25 mouse cellular contexts compared by ENCODE assay signal in genomic region chr2:15148381-15148780, GRCm38 (mm10).
DNase-seq lines count a peak whose midpoint lies in the region; ATAC-seq and TF ChIP-seq lines count a peak whose summit lies in the region.
"Had no signal": no experiment of that assay in that cellular context is flagged by ENCODE, and none has a peak within 500 bp of the region (broad histone marks: within the 10 kb centered on the region; RNA-seq: fewer than 3 reads in every experiment).

No protein-coding gene starts in this region.

- peak; percentile 86 for ATAC-seq in intestine, embryonic 16.5 days
- 0 out of 2 replicates have a peak, but pooled peaks have one; percentile 40 for ATAC-seq in stomach, postnatal 0 days (ENCODE audit: low FRiP score, low TSS enrichment)
- ATAC-seq in midbrain, embryonic 14.5 days (ENCODE audit: low FRiP score, low TSS enrichment), result no peak
- no peak for ATAC-seq in cerebellum, adult (ENCODE audit: insufficient number of reproducible peaks, low FRiP score, low TSS enrichment)
- ATAC-seq: forebrain, embryonic 14.5 days; hindbrain, embryonic 16.5 days had no signal

- H3K4me3 ChIP-seq in intestine, embryonic 16.5 days (ENCODE audit: low read length), result no peak overlapping the region
- H3K4me3 ChIP-seq in stomach, postnatal 0 days (ENCODE audit: low read depth, low read length), result no peak overlapping the region
- no peak overlapping the region for H3K4me3 ChIP-seq in midbrain, embryonic 14.5 days (replicated peaks; ENCODE audit: low read depth, low read length)
- H3K4me3 ChIP-seq: hindbrain, embryonic 10.5 days; lung, embryonic 15.5 days; megakaryocyte, embryonic 14.5 days; midbrain, embryonic 12.5 days had no signal

- no peak for TF ChIP-seq EP300 in stomach, postnatal 0 days (optimal IDR thresholded peaks at IDR 0.05)

- H3K36me3 ChIP-seq in intestine, embryonic 16.5 days (ENCODE audit: control insufficient read depth, insufficient read depth, low read length), result no peaks in the 10 kb centered on the region
- H3K36me3 ChIP-seq in stomach, postnatal 0 days (ENCODE audit: control insufficient read depth, insufficient read depth, low read length), result no peaks in the 10 kb centered on the region
- H3K36me3 ChIP-seq in midbrain, embryonic 14.5 days (ENCODE audit: control insufficient read depth, insufficient read depth, low read length), result no peaks in the 10 kb centered on the region
- H3K36me3 ChIP-seq: hindbrain, embryonic 10.5 days; lung, embryonic 15.5 days; midbrain, embryonic 12.5 days had no signal

- DNase-seq in adrenal gland, adult 2 months, result peak; percentile 67
- DNase-seq in adrenal gland, postnatal 25 days, result no peak
- DNase-seq in adrenal gland, adult 8-10 months, result peak; percentile 75
- no peak for DNase-seq in stomach, postnatal 0 days (ENCODE audit: low spot score)
- DNase-seq in midbrain, embryonic 14.5 days, result no peak
- DNase-seq: cerebellum, adult 8-10 months; cerebellum, postnatal 25 days; gastrocnemius, postnatal 14 days; heart, postnatal 14 days; kidney, adult 9 months; kidney, postnatal 14 days; layer of hippocampus, adult 9-11 months; liver; lung, postnatal 36 days; retina, postnatal 1 day; right cerebral cortex, postnatal 25 days; spleen, adult 18-20 months had no signal

- H3K27ac ChIP-seq in intestine, embryonic 16.5 days (ENCODE audit: low read length), result no peak overlapping the region
- no peak overlapping the region for H3K27ac ChIP-seq in stomach, postnatal 0 days (replicated peaks)
- H3K27ac ChIP-seq in midbrain, embryonic 14.5 days (replicated peaks; ENCODE audit: low read depth, low read length), result no peak overlapping the region
- H3K27ac ChIP-seq: hindbrain, embryonic 10.5 days; lung, embryonic 15.5 days; midbrain, embryonic 12.5 days had no signal

- 0 out of 2 replicates have a peak, but pooled peaks cover 3% of the 10 kb centered on the region for H3K9me3 ChIP-seq in intestine, embryonic 16.5 days (ENCODE audit: control insufficient read depth, low read length)
- H3K9me3 ChIP-seq in stomach, postnatal 0 days (ENCODE audit: control insufficient read depth, low read length), result no peaks in the 10 kb centered on the region
- no peaks in the 10 kb centered on the region for H3K9me3 ChIP-seq in midbrain, embryonic 14.5 days (ENCODE audit: control insufficient read depth, low read length)
- H3K9me3 ChIP-seq: hindbrain, embryonic 10.5 days; lung, embryonic 15.5 days; midbrain, embryonic 12.5 days had no signal

- no peak overlapping the region for H3K4me2 ChIP-seq in intestine, embryonic 16.5 days (ENCODE audit: low read depth, low read length)
- H3K4me2 ChIP-seq in stomach, postnatal 0 days (replicated peaks; ENCODE audit: low read depth), result no peak overlapping the region
- H3K4me2 ChIP-seq in midbrain, embryonic 14.5 days (ENCODE audit: low read length), result no peak overlapping the region
- H3K4me2 ChIP-seq: lung, embryonic 15.5 days; midbrain, embryonic 12.5 days had no signal

- H3K9ac ChIP-seq in intestine, embryonic 16.5 days (ENCODE audit: low read depth, low read length), result no peak overlapping the region
- H3K9ac ChIP-seq in stomach, postnatal 0 days (ENCODE audit: low read length), result no peak overlapping the region
- H3K9ac ChIP-seq in midbrain, embryonic 14.5 days (replicated peaks; ENCODE audit: low read length), result no peak overlapping the region
- H3K9ac ChIP-seq: lung, embryonic 15.5 days; midbrain, embryonic 12.5 days had no signal

- no peaks in the 10 kb centered on the region for H3K27me3 ChIP-seq in intestine, embryonic 16.5 days (replicated peaks; ENCODE audit: control insufficient read depth, insufficient read depth, low read length)
- H3K27me3 ChIP-seq in stomach, postnatal 0 days (ENCODE audit: control insufficient read depth, insufficient read depth, low read length), result no peaks in the 10 kb centered on the region
- H3K27me3 ChIP-seq in midbrain, embryonic 14.5 days (ENCODE audit: control insufficient read depth, insufficient read depth, low read length), result no peaks in the 10 kb centered on the region
- H3K27me3 ChIP-seq: lung, embryonic 15.5 days; megakaryocyte, embryonic 14.5 days; midbrain, embryonic 12.5 days had no signal

- 62% methylated on average over 1 of the region's 1 CpGs for WGBS in intestine, embryonic 16.5 days
- 30% methylated on average over 1 of the region's 1 CpGs for WGBS in stomach, postnatal 0 days
- WGBS in midbrain, embryonic 14.5 days, result 89% methylated on average over 1 of the region's 1 CpGs

- TF ChIP-seq CTCF in stomach, postnatal 0 days (IDR thresholded peaks at IDR 0.05; ENCODE audit: low read depth), result no peak

- H3K4me1 ChIP-seq in intestine, embryonic 16.5 days (ENCODE audit: control insufficient read depth, insufficient read depth, low read length), result no peaks in the 10 kb centered on the region
- H3K4me1 ChIP-seq in stomach, postnatal 0 days (replicated peaks; ENCODE audit: control insufficient read depth, insufficient read depth), result no peaks in the 10 kb centered on the region
- H3K4me1 ChIP-seq in midbrain, embryonic 14.5 days (ENCODE audit: control insufficient read depth, insufficient read depth, low read length), result no peaks in the 10 kb centered on the region
- H3K4me1 ChIP-seq: hindbrain, embryonic 10.5 days; lung, embryonic 15.5 days; megakaryocyte, embryonic 14.5 days; midbrain, embryonic 12.5 days had no signal

Comparison
In these comparisons a context has a peak if more than half of its experiments do, and no peak if none do; other contexts are left out.
1. DNase-seq: peak in adrenal gland, adult 2 months (single experiment) and adrenal gland, adult 8-10 months (single experiment); none in adrenal gland, postnatal 25 days (single experiment), stomach, postnatal 0 days (single experiment) and midbrain, embryonic 14.5 days (single experiment).
2. ATAC-seq: peak in intestine, embryonic 16.5 days (single experiment) and stomach, postnatal 0 days (single experiment); none in midbrain, embryonic 14.5 days (single experiment) and cerebellum, adult (single experiment).